Mouse (Mus musculus): Measurements from ENCODE around the gene Ggct. TPM values are rescaled to one million over a fixed set of nuclear protein-coding genes. Genes with fewer than 3 reads are reported as not detected.
A peak's percentile ranks its signal among the peaks of the same experiment; 100 is the strongest.

The Ggct gene
- polyA plus RNA-seq, 1 experiment, result 8.8 TPM

- Histone ChIP-seq H3K4me1 (ENCODE audit: control insufficient read depth, insufficient read depth, insufficient read length, low read length) (no peaks in the 10 kb centered on the region), H3K4me3 (ENCODE audit: insufficient read depth, low read depth, low read length) (no peak overlapping the region), H3K27ac (replicated peaks; ENCODE audit: low read depth, low read length) (no peak overlapping the region)
Observed at GRCm38 (mm10) chr6:55009391-55010230, 16.9 kb upstream of the Ggct start.

DNA sequence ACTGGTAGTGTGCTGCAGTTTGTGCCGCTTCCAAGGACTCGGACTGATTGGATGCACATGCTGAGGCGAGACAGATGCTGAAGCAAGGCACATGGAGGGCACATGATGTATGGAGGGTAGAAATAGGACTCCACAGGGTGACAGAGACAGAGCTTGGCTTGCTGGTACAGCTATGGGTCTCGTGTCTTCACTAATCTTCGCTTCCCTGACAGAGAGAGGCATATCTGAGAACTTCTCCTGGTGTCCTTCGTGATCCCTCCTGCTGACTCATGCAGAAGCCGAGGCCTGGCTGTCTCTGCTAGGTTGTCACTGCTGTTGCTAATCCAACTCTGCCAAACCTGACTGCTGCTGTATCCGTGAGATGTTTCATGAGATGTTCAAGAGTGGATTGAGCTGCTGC, 15.7 kb upstream of the Ggct start:
- H3K4me3 ChIP-seq (ENCODE audit: insufficient read depth, low read depth, low read length), result no peak overlapping the region
- H3K27ac ChIP-seq (replicated peaks; ENCODE audit: low read depth, low read length), result no peak overlapping the region
- H3K4me1 ChIP-seq (ENCODE audit: control insufficient read depth, insufficient read depth, insufficient read length, low read length), result no peaks in the 10 kb centered on the region

DNA sequence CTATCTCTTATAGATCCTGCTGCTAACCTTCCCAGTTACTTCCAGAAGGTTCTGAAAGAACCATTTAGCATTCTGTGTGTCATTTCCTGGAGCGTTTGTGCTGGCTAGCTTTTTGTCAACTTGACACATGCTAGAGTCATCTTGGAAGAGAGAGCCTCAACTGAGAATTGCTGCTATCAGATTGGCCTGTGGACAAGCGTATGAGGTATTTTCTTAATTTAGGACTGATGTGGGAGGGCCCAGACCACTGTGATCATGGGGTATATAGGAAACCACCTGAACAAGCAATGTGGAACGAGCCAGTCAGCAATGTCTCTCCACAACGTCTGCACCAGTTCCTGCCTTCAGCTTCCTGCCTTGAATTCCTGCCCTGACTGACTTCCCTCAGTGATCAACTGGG, 10.8 kb upstream of the Ggct start:
- Histone ChIP-seq H3K4me3 (ENCODE audit: insufficient read depth, low read depth, low read length) (no peak overlapping the region), H3K4me1 (ENCODE audit: control insufficient read depth, insufficient read depth, insufficient read length, low read length) (no peaks in the 10 kb centered on the region), H3K27ac (replicated peaks; ENCODE audit: low read depth, low read length) (peak overlapping the region; percentile 77)

DNA sequence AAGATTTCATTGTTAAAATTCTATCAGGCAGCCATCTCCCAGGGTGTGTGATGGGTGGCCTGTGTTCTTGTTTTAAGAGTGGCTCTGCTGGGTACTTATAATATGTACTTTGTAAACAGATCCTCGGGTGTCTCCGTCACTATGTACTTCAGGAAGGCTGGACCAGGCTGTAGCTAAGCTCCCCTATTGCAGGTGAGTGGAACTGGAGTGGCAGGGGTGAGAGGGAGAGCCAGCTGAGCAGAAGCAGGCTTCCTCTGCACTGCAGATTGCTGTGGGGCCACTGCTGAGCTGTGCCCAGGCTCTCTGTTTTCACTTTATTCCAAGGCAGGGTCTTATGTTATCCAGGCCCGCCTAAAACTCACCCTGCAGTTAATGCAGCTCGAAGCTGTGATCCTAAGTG, 9.7 kb upstream of the Ggct start:
- Histone ChIP-seq H3K27ac (replicated peaks; ENCODE audit: low read depth, low read length) (no peak overlapping the region), H3K4me1 (ENCODE audit: control insufficient read depth, insufficient read depth, insufficient read length, low read length) (no peaks in the 10 kb centered on the region), H3K4me3 (ENCODE audit: insufficient read depth, low read depth, low read length) (no peak overlapping the region)

- H3K4me1 ChIP-seq (ENCODE audit: control insufficient read depth, insufficient read depth, insufficient read length, low read length), result no peaks in the 10 kb centered on the region
- no peak overlapping the region for H3K27ac ChIP-seq (replicated peaks; ENCODE audit: low read depth, low read length)
- no peak overlapping the region for H3K4me3 ChIP-seq (ENCODE audit: insufficient read depth, low read depth, low read length)
Observed at GRCm38 (mm10) chr6:55001320-55001719, 8.6 kb upstream of the Ggct start.

GRCm38 (mm10) chr6:54997726-54998125, 5.0 kb upstream of the Ggct start:
- no peaks in the 10 kb centered on the region for H3K4me1 ChIP-seq (ENCODE audit: control insufficient read depth, insufficient read depth, insufficient read length, low read length)
- no peak overlapping the region for H3K4me3 ChIP-seq (ENCODE audit: insufficient read depth, low read depth, low read length)
- no peak overlapping the region for H3K27ac ChIP-seq (replicated peaks; ENCODE audit: low read depth, low read length)

GRCm38 (mm10) chr6:54996361-54996760, 3.6 kb upstream of the Ggct start:
- no peak overlapping the region for H3K27ac ChIP-seq (replicated peaks; ENCODE audit: low read depth, low read length)
- H3K4me3 ChIP-seq (ENCODE audit: insufficient read depth, low read depth, low read length), result no peak overlapping the region
- no peaks in the 10 kb centered on the region; the same call in 1 of the 2 replicates for H3K4me1 ChIP-seq (ENCODE audit: control insufficient read depth, insufficient read depth, insufficient read length, low read length)

GRCm38 (mm10) chr6:54992141-54992540, 609 bp downstream of the Ggct start:
- Histone ChIP-seq H3K4me1 (ENCODE audit: control insufficient read depth, insufficient read depth, insufficient read length, low read length) (no peaks in the 10 kb centered on the region; the same call in 1 of the 2 replicates), H3K27ac (replicated peaks; ENCODE audit: low read depth, low read length) (peak overlapping the region; percentile 16; the same call in 1 of the 2 replicates), H3K4me3 (ENCODE audit: insufficient read depth, low read depth, low read length) (peak overlapping the region; percentile 67)

- no peak overlapping the region for H3K27ac ChIP-seq (replicated peaks; ENCODE audit: low read depth, low read length)
- no peaks in the 10 kb centered on the region; the same call in 1 of the 2 replicates for H3K4me1 ChIP-seq (ENCODE audit: control insufficient read depth, insufficient read depth, insufficient read length, low read length)
- H3K4me3 ChIP-seq (ENCODE audit: insufficient read depth, low read depth, low read length), result no peak overlapping the region
Observed at GRCm38 (mm10) chr6:54991189-54991588, 1.6 kb downstream of the Ggct start.

DNA sequence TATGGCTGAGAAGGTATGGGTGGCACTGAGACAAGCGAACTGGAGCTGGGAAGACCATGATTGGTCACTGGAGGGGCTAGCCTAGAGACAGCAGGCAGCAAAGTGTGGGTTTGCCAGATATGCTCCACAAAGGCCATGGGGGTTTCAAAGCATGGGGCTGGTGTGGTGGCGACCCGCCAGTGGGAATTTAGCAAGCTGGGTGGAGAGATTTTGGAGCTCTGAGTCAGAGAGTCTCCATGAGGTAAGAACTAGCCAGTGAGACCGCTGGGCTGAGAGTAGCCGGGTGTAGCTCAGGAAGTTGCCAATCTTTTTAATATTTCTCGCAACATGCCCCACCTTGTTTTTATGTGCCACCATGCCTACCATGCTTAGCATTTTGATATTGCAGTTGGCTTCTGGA, 4.6 kb downstream of the Ggct start:
- Histone ChIP-seq H3K4me1 (ENCODE audit: control insufficient read depth, insufficient read depth, insufficient read length, low read length) (no peaks in the 10 kb centered on the region; the same call in 1 of the 2 replicates), H3K27ac (replicated peaks; ENCODE audit: low read depth, low read length) (no peak overlapping the region)

DNA sequence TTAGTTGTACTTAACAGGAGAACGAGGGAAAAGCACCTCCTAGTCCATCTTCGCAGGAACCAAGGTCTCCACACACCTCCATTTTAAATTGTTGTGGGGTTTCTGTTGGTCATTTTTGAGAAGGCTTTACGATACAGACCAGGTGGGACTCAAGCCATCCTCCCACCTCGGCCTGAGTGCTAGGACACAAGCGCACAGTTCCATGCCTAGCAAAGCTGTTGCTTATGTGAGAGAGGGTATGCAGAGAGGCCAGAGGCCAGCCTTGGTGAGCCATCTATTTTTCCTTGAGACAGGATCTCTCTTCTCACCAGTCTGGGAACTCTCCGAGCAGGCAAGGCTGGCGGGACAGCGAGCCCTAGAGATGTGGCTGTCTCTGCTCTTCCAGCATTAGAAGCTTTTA, 8.7 kb downstream of the Ggct start:
- H3K4me3 ChIP-seq (ENCODE audit: insufficient read depth, low read depth, low read length), result no peak overlapping the region
- no peak overlapping the region for H3K27ac ChIP-seq (replicated peaks; ENCODE audit: low read depth, low read length)
- H3K4me1 ChIP-seq (ENCODE audit: control insufficient read depth, insufficient read depth, insufficient read length, low read length), result no peaks in the 10 kb centered on the region

More for the DNA sequence above, 4.6 kb downstream of the Ggct start:
- H3K4me3 ChIP-seq (ENCODE audit: insufficient read depth, low read depth, low read length), result no peak overlapping the region

DNA sequence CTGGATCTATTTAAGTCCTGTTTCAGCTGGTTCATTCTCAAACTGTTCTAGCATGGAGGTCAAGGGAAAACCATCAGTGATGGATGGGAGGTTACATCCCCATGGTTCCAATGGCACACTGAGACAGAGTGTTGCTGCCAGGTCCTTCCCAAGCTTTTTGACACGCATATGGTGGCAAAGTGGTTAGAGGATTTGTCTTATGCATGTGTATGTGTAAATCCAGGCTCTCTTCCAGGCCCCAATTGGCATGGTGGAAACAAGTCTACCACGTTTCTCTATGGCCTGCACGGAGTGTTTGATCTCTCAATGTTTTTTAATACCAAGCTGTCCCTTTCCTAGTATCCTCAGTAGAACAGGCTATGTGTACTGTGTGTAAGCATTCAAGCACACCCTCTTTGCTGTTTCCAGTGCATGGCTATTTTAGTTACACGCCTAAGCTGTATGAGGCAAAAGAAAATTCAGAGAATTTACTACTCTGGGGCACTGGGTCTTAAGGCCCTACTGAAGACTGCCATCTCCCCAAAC, 9.2 kb downstream of the Ggct start:
- no peak overlapping the region for H3K27ac ChIP-seq (replicated peaks; ENCODE audit: low read depth, low read length)
- no peaks in the 10 kb centered on the region for H3K4me1 ChIP-seq (ENCODE audit: control insufficient read depth, insufficient read depth, insufficient read length, low read length)
- no peak overlapping the region for H3K4me3 ChIP-seq (ENCODE audit: insufficient read depth, low read depth, low read length)

DNA sequence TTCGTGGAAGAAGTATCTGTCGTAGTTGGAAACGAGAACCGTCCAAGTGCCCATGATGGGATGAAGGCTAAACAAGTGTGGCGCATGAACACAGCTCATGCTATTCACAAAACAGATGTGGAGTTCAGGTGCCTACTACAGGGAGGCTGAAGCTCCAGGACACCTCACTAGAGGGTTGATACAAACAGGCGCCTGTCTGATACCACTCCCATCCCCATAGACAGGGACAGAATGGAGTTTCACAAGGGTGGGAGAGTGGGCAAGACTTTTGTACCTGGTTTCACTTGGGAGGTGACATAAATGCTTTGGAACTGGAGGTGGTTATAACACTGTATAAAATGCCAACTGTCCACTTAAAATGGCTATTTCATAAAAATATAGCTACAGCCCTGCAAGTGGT, 13.3 kb downstream of the Ggct start:
- H3K4me3 ChIP-seq (ENCODE audit: insufficient read depth, low read depth, low read length), result no peak overlapping the region

GRCm38 (mm10) chr6:54975616-54976015, 17.1 kb downstream of the Ggct start:
- H3K4me3 ChIP-seq (ENCODE audit: insufficient read depth, low read depth, low read length), result no peak overlapping the region
- peaks cover 3% of the 10 kb centered on the region; the same call in 1 of the 2 replicates for H3K4me1 ChIP-seq (ENCODE audit: control insufficient read depth, insufficient read depth, insufficient read length, low read length)
- no peak overlapping the region for H3K27ac ChIP-seq (replicated peaks; ENCODE audit: low read depth, low read length)

More for the DNA sequence above, 13.3 kb downstream of the Ggct start:
- Histone ChIP-seq H3K4me1 (ENCODE audit: control insufficient read depth, insufficient read depth, insufficient read length, low read length) (no peaks in the 10 kb centered on the region), H3K27ac (replicated peaks; ENCODE audit: low read depth, low read length) (no peak overlapping the region)

DNA sequence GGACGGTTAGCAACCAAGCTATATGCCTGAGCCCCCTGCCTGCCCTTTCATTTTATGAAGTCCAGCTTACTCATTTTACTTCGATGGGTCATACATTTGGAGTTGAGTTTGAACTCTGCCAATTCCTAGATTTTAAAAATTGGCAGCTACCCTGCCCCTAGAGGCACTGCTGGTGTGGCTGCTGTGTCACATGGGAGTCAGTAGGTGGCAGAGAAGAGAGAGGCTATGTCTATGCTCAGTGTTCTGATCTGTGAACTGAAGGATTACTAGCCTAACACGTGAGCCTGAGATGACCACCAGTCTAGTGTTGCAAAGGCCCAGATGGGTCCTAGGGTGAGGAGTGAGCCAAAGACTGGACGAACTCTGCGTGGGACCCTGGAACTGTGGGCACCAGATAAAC, 18.2 kb downstream of the Ggct start:
- Histone ChIP-seq H3K27ac (replicated peaks; ENCODE audit: low read depth, low read length) (no peak overlapping the region), H3K4me3 (ENCODE audit: insufficient read depth, low read depth, low read length) (no peak overlapping the region), H3K4me1 (ENCODE audit: control insufficient read depth, insufficient read depth, insufficient read length, low read length) (peaks cover 6% of the 10 kb centered on the region)

- Histone ChIP-seq H3K27ac (replicated peaks; ENCODE audit: low read depth, low read length) (peak overlapping the region; percentile 90), H3K4me1 (ENCODE audit: control insufficient read depth, insufficient read depth, insufficient read length, low read length) (peaks cover 12% of the 10 kb centered on the region), H3K4me3 (ENCODE audit: insufficient read depth, low read depth, low read length) (peak overlapping the region; percentile 69)
Observed at GRCm38 (mm10) chr6:54972929-54973211, 19.9 kb downstream of the Ggct start.
